Mouse (Mus musculus) cerebellum, postnatal 36 days (tissue): ENCODE results near the gene Gpc5.

ENCODE experiments used
- DNase-seq, 2 experiments: peaks; one replicate each; pipeline ENCODE4 v3.0.0; 2021 to 2022; ENCODE audit warnings: mixed read lengths in 2 of 2

Gene Gpc5

GRCm38 (mm10) chr14:116384602-116385001, 1292.6 kb downstream of the Gpc5 start:
- no peak for DNase-seq

- DNase-seq, result no peak
These were observed 1323.5 kb downstream of the Gpc5 start for GRCm38 (mm10) chr14:116415511-116415910.

GRCm38 (mm10) chr14:116448219-116448618, 1356.2 kb downstream of the Gpc5 start:
- no peak for DNase-seq

GRCm38 (mm10) chr14:116453356-116453755, 1361.3 kb downstream of the Gpc5 start:
- no peak for DNase-seq

GRCm38 (mm10) chr14:116456211-116456610, 1364.2 kb downstream of the Gpc5 start:
- DNase-seq, result no peak

- no peak for DNase-seq
These were observed 1381.6 kb downstream of the Gpc5 start for GRCm38 (mm10) chr14:116473378-116474179.

- DNase-seq, result no peak
These were observed 1402.4 kb downstream of the Gpc5 start for GRCm38 (mm10) chr14:116494285-116494850.

- DNase-seq, result no peak
These were observed 1446.2 kb downstream of the Gpc5 start for GRCm38 (mm10) chr14:116538216-116538615.

- DNase-seq, result no peak
These were observed 1451.7 kb downstream of the Gpc5 start for GRCm38 (mm10) chr14:116543746-116544145.

GRCm38 (mm10) chr14:116551401-116551800, 1459.4 kb downstream of the Gpc5 start:
- no peak for DNase-seq

GRCm38 (mm10) chr14:116553316-116553715, 1461.3 kb downstream of the Gpc5 start:
- DNase-seq, result no peak

GRCm38 (mm10) chr14:116558141-116558800, 1466.3 kb downstream of the Gpc5 start:
- DNase-seq, result peak; percentile 5 to 9

GRCm38 (mm10) chr14:116559990-116560389, 1468.0 kb downstream of the Gpc5 start:
- no peak for DNase-seq
